Mouse (Mus musculus) forebrain, embryonic 13.5 days (tissue): ENCODE measurements around the gene Gpr18. TPM values are rescaled to one million over a fixed set of nuclear protein-coding genes. Genes with fewer than 3 reads are reported as not detected.

Experiments
- ATAC-seq: fragments of 200-750 bp; cut with Nextera tagmentation; 2 replicates; pipeline ENCODE4 v1.8.0; 2017
- H3K27ac ChIP-seq: fragments of 300-500 bp; sonication (generic); 2 replicates; pipeline ENCODE4 v1.5.1; 2015; ENCODE audit warnings: inconsistent platforms, mild to moderate bottlenecking, moderate library complexity
- H3K27me3 ChIP-seq: fragments of 300-500 bp; sonication (generic); 2 replicates; pipeline ENCODE4 v1.6.1; 2015; ENCODE audit warnings: mild to moderate bottlenecking, inconsistent platforms
- H3K36me3 ChIP-seq: fragments of 300-500 bp; sonication (generic); 2 replicates; pipeline ENCODE4 v1.6.1; 2015; ENCODE audit warnings: mild to moderate bottlenecking, inconsistent platforms; ENCODE audit not compliant: poor library complexity, severe bottlenecking
- H3K4me1 ChIP-seq: fragments of 300-500 bp; sonication (generic); 2 replicates; pipeline ENCODE4 v1.6.1; 2015; ENCODE audit warnings: inconsistent platforms
- H3K4me2 ChIP-seq: fragments of 300-500 bp; sonication (generic); 2 replicates; pipeline ENCODE4 v1.6.1; 2015; ENCODE audit warnings: inconsistent platforms, mild to moderate bottlenecking, moderate library complexity
- H3K4me3 ChIP-seq: fragments of 300-500 bp; sonication (generic); 2 replicates; pipeline ENCODE4 v1.5.1; 2015; ENCODE audit warnings: mild to moderate bottlenecking, inconsistent platforms
- H3K9ac ChIP-seq: fragments of 300-500 bp; sonication (generic); 2 replicates; pipeline ENCODE4 v1.6.1; 2015; ENCODE audit warnings: mild to moderate bottlenecking, inconsistent platforms
- H3K9me3 ChIP-seq: fragments of 300-500 bp; sonication (generic); replicated peaks from 2 replicates; pipeline ENCODE4 v1.6.1; 2016; ENCODE audit warnings: inconsistent platforms
- WGBS: fragments of 180-500 bp; shearing (Covaris S2); methylation state at CpG from one replicate; pipeline ENCODE4 v1.1.7; 2015; 5-methylcytosine and 5-hydroxymethylcytosine counted together
- polyA plus RNA-seq: library from polyadenylated mRNA; unstranded; fragments of >200 nt; fragmentation: Nextera tagmentation; extraction: Ambion mirVana; gene quantifications from 2 replicates; pipeline ENCODE4 v1.2.1, GENCODE M21; 2015

Gene Gpr18
- polyA plus RNA-seq, 1 experiment from 2014 or later = 0.14 TPM

DNA sequence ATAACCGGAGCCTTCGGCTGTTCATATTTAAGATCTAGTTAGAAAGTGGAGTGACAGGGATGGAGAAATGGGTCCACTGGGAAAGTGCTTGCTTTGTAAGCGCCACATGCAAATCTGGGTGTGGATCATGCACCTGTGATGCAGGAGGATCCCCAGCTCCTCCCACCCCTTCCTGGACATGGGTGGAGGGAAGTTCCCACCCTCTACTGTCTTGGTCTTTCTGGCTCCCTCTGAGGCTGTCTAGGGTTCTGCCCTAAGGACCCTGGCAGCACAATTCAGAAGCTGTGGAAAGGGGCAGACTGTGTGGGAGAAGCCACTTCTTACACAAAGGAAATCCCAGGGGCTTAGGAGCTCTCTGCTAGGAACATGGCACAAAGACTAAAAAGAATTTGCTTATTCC, 16.0 kb upstream of the Gpr18 start:
- Histone ChIP-seq H3K9me3 (peaks cover 10% of the 10 kb centered on the region; the same call in 1 of the 2 replicates), H3K9ac (no peak overlapping the region), H3K36me3 (peaks cover 16% of the 10 kb centered on the region), H3K27me3 (no peaks in the 10 kb centered on the region), H3K4me1 (no peaks in the 10 kb centered on the region), H3K27ac (no peak overlapping the region), H3K4me3 (no peak overlapping the region), H3K4me2 (no peak overlapping the region)
- WGBS = 93% methylated on average over 3 of the region's 3 CpGs
- no peak for ATAC-seq

DNA sequence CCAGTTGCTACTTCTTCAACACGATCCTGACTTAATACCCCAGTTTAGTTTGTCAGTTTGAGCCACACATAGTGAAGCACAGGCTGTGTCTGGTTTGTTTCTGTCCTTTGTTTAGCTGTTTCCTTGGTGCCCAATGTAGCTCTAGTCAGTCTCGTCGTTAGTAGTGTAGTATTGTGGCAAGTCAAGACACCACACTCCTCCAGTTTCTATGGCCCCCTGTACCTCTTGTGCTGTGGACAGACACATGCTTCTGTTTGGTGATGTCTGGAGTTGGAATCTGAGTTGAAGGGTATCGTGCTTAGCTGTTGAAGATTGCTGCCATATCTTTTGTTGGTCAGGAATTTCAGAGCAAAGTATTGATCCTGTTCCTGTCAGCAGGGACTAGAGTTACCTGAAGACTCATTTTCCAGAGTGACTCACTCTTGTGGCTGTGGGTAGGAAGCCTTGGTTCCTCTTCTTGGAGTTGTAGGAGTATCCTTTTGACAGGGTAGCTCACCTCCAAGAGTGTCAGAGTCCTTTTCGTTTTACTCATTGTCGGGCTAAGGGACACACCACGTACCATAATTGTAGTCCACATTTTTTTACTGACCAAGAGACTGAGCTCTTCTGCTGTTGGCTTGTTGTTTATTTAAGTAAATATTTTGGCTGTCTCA, 15.3 kb upstream of the Gpr18 start:
- WGBS = 70% methylated on average over 7 of the region's 7 CpGs

DNA sequence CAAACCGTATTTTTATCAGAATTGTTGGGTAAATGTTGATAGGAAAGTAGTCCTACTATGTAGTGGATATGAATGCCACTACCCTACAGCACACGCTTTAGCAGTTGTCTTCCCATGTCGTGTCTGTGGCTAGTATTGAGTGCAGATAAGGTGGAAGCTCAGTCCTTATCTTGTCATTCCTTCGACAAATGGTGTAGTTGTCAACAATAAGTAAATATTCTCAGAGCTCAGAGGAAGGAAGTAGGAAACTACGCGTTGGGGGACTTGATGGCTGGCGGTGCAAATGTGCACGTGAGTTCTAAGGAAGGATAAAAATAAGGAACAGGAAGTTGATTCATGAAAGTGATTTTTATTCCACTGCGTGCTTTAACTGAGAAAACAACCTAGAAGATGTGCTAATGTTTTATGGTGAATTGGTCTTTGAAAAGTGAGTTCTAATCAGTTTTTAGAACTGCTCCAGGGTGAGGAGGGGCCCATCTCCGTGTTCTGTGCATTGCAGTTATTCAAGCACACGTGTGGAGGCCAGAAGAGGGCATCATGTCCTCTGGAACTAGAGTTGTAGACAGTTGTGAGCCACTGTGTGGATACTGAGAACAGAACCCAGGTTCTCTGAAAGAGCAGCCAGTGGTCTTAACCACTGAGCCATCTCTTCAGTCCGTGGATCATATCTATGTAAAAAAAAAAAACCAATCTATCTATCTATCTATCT, 13.8 kb upstream of the Gpr18 start:
- H3K4me1 ChIP-seq = no peaks in the 10 kb centered on the region
- H3K4me2 ChIP-seq = no peak overlapping the region
- ATAC-seq = no peak
- no peaks in the 10 kb centered on the region for H3K27me3 ChIP-seq
- no peaks in the 10 kb centered on the region for H3K9me3 ChIP-seq
- H3K9ac ChIP-seq = no peak overlapping the region
- H3K4me3 ChIP-seq = no peak overlapping the region
- no peak overlapping the region for H3K27ac ChIP-seq
- WGBS = 93% methylated on average over 12 of the region's 12 CpGs
- peaks cover 8% of the 10 kb centered on the region for H3K36me3 ChIP-seq

More for the DNA sequence above, 15.3 kb upstream of the Gpr18 start:
- H3K36me3 ChIP-seq = peaks cover 12% of the 10 kb centered on the region
- H3K9me3 ChIP-seq = peaks cover 5% of the 10 kb centered on the region; the same call in 1 of the 2 replicates
- H3K27ac ChIP-seq = no peak overlapping the region
- ATAC-seq = no peak
- no peak overlapping the region for H3K4me2 ChIP-seq
- no peaks in the 10 kb centered on the region for H3K27me3 ChIP-seq
- H3K4me1 ChIP-seq = no peaks in the 10 kb centered on the region
- no peak overlapping the region for H3K9ac ChIP-seq
- no peak overlapping the region for H3K4me3 ChIP-seq

DNA sequence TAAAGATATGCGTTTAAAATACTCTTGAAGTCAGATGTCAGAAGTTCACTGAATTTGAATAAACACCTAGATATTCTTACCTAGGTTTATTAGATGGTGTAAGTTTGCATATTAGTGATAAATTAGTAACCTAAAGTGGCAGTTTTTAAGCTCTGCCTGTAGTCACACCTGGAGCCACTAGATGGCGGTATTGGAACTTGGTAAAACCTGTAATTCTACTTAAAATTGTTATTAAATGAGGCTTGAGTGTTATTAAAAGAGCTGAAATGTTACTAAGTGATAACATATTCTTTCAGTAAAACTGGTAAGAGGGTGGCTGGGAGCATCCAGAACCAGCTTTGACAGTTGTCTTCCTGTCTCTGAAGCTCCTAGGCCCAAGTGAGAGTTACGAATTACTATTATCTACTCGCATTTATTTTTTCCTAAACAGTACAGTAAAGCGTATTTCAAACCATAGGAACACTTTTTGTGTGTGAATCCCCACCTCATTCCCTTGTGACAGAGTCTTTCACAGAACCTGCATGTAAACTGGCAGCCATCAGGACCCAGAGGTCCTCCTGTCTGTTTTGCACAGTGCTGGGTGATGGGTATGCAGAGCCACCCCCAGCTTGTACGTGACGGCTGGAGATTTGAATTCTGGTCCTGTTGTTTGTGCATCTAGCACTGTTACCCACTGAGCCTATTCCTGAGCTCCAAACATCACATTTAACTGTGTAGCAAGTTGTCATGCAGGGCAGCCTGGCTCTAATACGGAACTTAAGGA, 13.0 kb upstream of the Gpr18 start:
- Histone ChIP-seq H3K4me1 (no peaks in the 10 kb centered on the region), H3K9me3 (no peaks in the 10 kb centered on the region), H3K27me3 (no peaks in the 10 kb centered on the region), H3K9ac (no peak overlapping the region), H3K27ac (no peak overlapping the region), H3K36me3 (no peaks in the 10 kb centered on the region), H3K4me2 (no peak overlapping the region), H3K4me3 (no peak overlapping the region)
- ATAC-seq = no peak
- 64% methylated on average over 8 of the region's 8 CpGs for WGBS

DNA sequence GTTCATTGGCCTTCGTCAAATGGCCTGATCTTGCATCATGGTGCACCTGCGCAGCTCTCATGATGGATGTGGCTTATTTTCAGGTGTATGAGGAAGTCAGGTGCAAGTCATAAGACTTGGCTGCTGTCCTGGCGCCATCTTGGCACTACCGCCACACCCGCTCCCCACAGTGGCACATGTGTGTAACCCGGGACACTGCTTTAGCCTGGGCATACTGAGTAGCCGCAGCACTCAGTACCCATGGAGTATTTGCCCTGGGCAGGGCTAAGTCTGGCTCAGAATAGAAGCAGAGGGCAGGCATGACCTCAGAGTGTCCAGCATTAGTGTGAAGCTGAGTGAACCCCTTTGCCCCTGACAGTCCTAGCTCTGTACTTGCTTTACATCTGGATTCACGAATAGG, 11.9 kb upstream of the Gpr18 start:
- 88% methylated on average over 8 of the region's 8 CpGs for WGBS
- no peak overlapping the region for H3K4me2 ChIP-seq
- no peaks in the 10 kb centered on the region for H3K36me3 ChIP-seq
- no peaks in the 10 kb centered on the region for H3K4me1 ChIP-seq
- no peak overlapping the region for H3K27ac ChIP-seq
- H3K9ac ChIP-seq = no peak overlapping the region
- no peaks in the 10 kb centered on the region for H3K27me3 ChIP-seq
- H3K4me3 ChIP-seq = no peak overlapping the region
- H3K9me3 ChIP-seq = no peaks in the 10 kb centered on the region
- ATAC-seq = no peak

DNA sequence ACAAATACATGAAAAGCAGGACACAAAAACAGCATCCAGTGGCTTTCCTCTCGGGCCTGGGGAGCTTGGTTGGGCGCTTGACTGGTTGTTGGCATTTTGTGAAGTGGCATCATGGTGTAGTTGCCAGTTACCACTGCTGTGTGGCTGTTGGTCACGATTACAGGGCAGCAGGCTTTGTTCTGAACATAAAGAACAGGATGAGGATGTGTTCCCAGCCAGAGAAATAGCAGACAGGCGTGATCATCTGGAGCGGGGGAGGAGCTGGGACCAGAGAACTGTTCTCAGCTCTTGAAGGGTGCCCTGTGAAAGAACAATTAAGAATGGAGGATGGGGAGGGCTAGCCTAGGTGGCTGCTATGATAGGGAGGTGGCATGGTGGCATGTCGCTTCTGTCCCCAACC, 11.3 kb upstream of the Gpr18 start:
- 85% methylated on average over 6 of the region's 6 CpGs for WGBS
- no peaks in the 10 kb centered on the region for H3K36me3 ChIP-seq
- H3K4me2 ChIP-seq = no peak overlapping the region
- no peaks in the 10 kb centered on the region for H3K4me1 ChIP-seq
- ATAC-seq = no peak
- no peaks in the 10 kb centered on the region for H3K9me3 ChIP-seq
- no peak overlapping the region for H3K9ac ChIP-seq
- H3K4me3 ChIP-seq = no peak overlapping the region
- H3K27ac ChIP-seq = no peak overlapping the region
- no peaks in the 10 kb centered on the region for H3K27me3 ChIP-seq

DNA sequence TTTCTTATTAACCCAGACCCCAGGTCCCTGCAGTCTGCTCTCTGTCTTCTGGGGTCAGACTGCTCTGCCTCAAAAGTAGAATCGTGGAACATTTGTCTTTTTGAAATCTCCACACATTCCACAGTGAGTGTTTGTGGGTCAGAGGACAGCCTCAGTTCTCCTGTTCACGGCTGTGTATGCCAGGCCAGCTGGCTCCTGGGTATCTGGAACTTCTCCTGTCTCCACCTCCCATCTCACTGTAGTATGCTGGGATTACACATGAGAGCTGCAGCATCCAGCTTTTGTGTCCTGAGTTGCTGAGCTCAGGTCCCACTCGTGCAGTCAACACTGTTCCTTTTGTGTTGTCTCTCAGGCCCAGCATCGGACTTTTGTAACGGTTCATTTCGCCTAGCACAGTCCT, 9.3 kb upstream of the Gpr18 start:
- ATAC-seq = no peak
- WGBS = 85% methylated on average over 6 of the region's 6 CpGs

DNA sequence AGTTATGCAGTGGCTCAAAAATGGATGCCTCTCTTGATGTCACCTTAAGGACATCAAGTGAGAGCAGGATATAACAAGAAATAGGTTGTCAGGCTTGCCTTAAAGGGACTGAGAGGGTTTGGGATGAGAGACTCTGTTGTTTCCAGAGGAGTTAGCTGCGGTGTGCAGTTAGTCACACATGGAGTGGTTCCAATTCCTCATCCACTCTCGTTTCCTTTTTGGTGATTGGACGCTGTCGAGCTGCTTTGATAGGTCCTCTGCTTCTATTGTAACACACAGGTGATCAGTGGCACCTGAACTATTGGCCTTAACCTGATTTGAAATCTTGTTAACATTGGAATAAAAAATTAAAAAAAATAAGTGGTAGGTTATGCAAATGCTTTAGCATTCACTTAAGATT, 7.2 kb upstream of the Gpr18 start:
- Histone ChIP-seq H3K9ac (no peak overlapping the region), H3K27me3 (no peaks in the 10 kb centered on the region), H3K36me3 (peaks cover 6% of the 10 kb centered on the region), H3K9me3 (no peaks in the 10 kb centered on the region), H3K27ac (no peak overlapping the region), H3K4me3 (no peak overlapping the region), H3K4me1 (no peaks in the 10 kb centered on the region), H3K4me2 (no peak overlapping the region)
- no peak for ATAC-seq
- 85% methylated on average over 4 of the region's 4 CpGs for WGBS

More for the DNA sequence above, 9.3 kb upstream of the Gpr18 start:
- Histone ChIP-seq H3K36me3 (no peaks in the 10 kb centered on the region), H3K4me2 (no peak overlapping the region), H3K9ac (no peak overlapping the region), H3K27ac (no peak overlapping the region), H3K4me3 (no peak overlapping the region), H3K4me1 (no peaks in the 10 kb centered on the region), H3K27me3 (no peaks in the 10 kb centered on the region), H3K9me3 (no peaks in the 10 kb centered on the region)

DNA sequence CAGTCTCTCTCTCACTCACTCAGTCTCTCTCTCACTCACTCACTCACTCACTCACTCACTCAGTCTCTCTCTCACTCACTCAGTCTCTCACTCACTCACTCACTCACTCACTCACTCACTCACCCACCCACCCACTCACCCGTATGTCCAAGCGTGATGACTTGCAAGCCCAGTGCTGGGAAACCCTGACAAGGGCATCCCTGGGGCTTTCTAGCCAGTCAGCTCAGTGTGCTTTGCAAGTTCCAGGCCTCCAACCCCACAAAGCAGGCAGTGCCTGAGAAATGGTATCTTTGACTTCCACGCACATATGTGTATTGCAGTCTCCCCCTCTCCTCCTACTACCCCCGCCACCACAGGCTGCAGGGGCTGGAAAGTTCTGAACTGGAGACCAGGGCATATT, 6.4 kb upstream of the Gpr18 start:
- 96% methylated on average over 4 of the region's 4 CpGs for WGBS
- Histone ChIP-seq H3K4me2 (no peak overlapping the region), H3K27me3 (no peaks in the 10 kb centered on the region), H3K9me3 (no peaks in the 10 kb centered on the region), H3K27ac (no peak overlapping the region), H3K36me3 (peaks cover 13% of the 10 kb centered on the region), H3K4me3 (no peak overlapping the region), H3K4me1 (no peaks in the 10 kb centered on the region), H3K9ac (no peak overlapping the region)
- no peak for ATAC-seq

DNA sequence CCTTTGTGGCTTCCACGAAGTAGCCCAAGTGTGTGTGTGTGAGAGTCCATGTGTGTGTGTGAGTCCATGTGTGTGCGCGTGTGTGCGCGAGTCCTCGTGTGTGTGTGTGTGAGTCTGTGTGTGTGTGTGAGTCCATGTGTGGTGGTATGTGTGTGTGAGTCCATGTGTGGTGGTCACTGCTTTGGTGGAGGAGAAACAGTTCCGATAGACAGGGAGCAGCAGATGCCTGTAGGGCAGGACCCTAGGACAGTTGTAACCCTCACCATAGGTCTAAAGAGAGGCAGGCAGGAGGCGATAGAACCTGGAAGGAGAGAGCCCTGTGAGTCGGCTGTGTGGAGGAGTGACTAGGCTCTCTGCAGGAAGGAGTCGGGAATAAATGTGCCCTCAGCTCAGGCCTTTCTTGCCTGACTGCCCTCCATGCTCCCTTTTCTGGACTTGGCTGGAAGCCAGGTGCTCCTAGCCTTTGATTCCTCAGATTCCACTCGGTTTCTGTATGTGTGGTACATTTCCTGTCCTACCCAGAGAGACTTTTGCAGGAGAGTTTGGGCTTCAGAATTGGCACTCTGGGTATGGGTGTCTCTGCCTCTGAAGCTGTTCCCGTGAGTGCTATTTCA, 5.0 kb upstream of the Gpr18 start:
- no peak; the same call in 1 of the 2 replicates for ATAC-seq
- Histone ChIP-seq H3K9ac (no peak overlapping the region), H3K27me3 (no peaks in the 10 kb centered on the region), H3K4me1 (no peaks in the 10 kb centered on the region), H3K4me2 (no peak overlapping the region), H3K36me3 (peaks cover 23% of the 10 kb centered on the region), H3K27ac (no peak overlapping the region), H3K9me3 (no peaks in the 10 kb centered on the region), H3K4me3 (no peak overlapping the region)
- 81% methylated on average over 12 of the region's 12 CpGs for WGBS

DNA sequence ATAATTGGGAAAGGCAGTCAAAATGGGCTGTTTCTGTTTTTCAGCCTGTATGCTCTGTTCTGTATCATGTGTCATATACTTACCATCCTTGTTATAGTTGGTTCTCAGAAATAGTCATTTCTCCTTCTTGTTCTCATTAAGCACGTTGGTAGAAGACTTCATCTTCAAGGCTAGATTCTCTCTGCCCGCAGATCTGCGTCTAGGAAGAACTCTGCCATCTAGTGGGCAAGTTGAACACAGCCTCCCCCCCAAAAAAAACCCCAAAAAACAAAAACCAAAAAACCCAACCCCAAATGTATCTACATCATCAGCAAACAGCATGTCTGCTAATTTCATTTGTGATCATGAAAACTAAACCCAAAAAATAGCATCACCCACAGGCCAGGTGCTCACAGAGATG, 4.2 kb upstream of the Gpr18 start:
- 44% methylated on average over 3 of the region's 3 CpGs for WGBS

DNA sequence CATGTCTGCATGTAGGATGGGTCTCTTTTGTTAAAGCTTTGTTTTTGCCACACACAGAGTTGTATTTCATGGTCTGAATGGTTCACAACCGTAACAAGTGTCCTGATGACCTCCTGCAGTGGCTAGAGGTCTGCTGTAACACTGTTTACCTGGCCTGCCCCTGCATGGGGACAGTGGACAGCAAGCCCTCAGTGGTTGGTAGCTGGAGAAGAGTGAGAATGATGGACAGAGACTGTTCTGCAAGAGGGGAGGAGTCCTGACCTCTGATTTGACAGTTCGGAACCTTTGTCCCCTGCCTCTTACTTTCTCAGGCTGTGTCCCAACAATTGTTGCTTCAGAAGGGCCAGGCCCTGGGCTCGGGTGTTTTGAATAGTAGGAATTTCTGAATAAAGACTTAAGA, 2.7 kb upstream of the Gpr18 start:
- WGBS = 69% methylated on average over 3 of the region's 3 CpGs
- no peak overlapping the region for H3K27ac ChIP-seq
- H3K4me2 ChIP-seq = no peak overlapping the region
- no peaks in the 10 kb centered on the region for H3K27me3 ChIP-seq
- H3K4me3 ChIP-seq = no peak overlapping the region
- ATAC-seq = no peak
- H3K4me1 ChIP-seq = no peaks in the 10 kb centered on the region
- no peaks in the 10 kb centered on the region for H3K9me3 ChIP-seq
- peaks cover 23% of the 10 kb centered on the region for H3K36me3 ChIP-seq
- no peak overlapping the region for H3K9ac ChIP-seq

More for the DNA sequence above, 4.2 kb upstream of the Gpr18 start:
- H3K4me2 ChIP-seq = no peak overlapping the region
- no peaks in the 10 kb centered on the region for H3K4me1 ChIP-seq
- H3K9me3 ChIP-seq = no peaks in the 10 kb centered on the region
- H3K36me3 ChIP-seq = peaks cover 23% of the 10 kb centered on the region
- no peak overlapping the region for H3K9ac ChIP-seq
- H3K27me3 ChIP-seq = no peaks in the 10 kb centered on the region
- 0 out of 2 replicates have a peak, but pooled peaks have one; percentile 50 for ATAC-seq
- no peak overlapping the region for H3K4me3 ChIP-seq
- H3K27ac ChIP-seq = no peak overlapping the region
